Mouse (Mus musculus) gastrocnemius, postnatal 4 days (tissue): Measurements from ENCODE around the gene Rnf126. TPM values are rescaled to one million over a fixed set of nuclear protein-coding genes. Genes with fewer than 3 reads are reported as not detected.

Experiments
- DNase-seq, 2 experiments: peaks; one replicate each; pipeline ENCODE4 v3.0.0; 2021 to 2022; ENCODE audit warnings: low spot score in 2 of 2, mixed read lengths in 2 of 2
- long read RNA-seq, 2 experiments: library from polyadenylated mRNA; stranded (forward); transcript quantifications; one replicate each; pipeline ENCODE4 v2.0.0; 2021
- total RNA-seq, 2 experiments: library from RNA; stranded (reverse); gene quantifications; 2 replicates each; pipeline ENCODE4 v1.2.3; 2021

The Rnf126 gene
- total RNA-seq, result 10 to 100 TPM; 45.0 to 52.5 TPM
- long read RNA-seq, experiment 1, transcript Rnf126-201 (9 exons, 1,639 nt), result major isoform, 105 of 132 reads
- long read RNA-seq, experiment 1, partial matches to known transcripts, result 8 of 132 reads
- long read RNA-seq, experiment 1, other reads (novel, unspliced or antisense), result 19 of 132 reads
- long read RNA-seq, experiment 2, transcript Rnf126-201 (9 exons, 1,639 nt), result major isoform, 98 of 124 reads
- long read RNA-seq, experiment 2, partial matches to known transcripts, result 4 of 124 reads
- long read RNA-seq, experiment 2, other reads (novel, unspliced or antisense), result 22 of 124 reads

- DNase-seq, result peak; percentile 95 to 98
Observed at GRCm38 (mm10) chr10:79766508-79767325, at the start of gene Rnf126. Gene Rnf126, minus strand, starts transcription at chr10:79766952.

GRCm38 (mm10) chr10:79815671-79816494 lies 49.1 kb upstream of the Rnf126 start:
- no peak for DNase-seq

GRCm38 (mm10) chr10:79814271-79814842 lies 47.6 kb upstream of the Rnf126 start:
- no peak for DNase-seq

- DNase-seq, result peak; percentile 70 to 83
Observed at GRCm38 (mm10) chr10:79811736-79812637, 45.2 kb upstream of the Rnf126 start.

GRCm38 (mm10) chr10:79808728-79809127 lies 42.0 kb upstream of the Rnf126 start:
- no peak for DNase-seq

GRCm38 (mm10) chr10:79807826-79808225 lies 41.1 kb upstream of the Rnf126 start:
- no peak for DNase-seq

- DNase-seq, result no peak
Observed at GRCm38 (mm10) chr10:79806972-79807371, 40.2 kb upstream of the Rnf126 start.

GRCm38 (mm10) chr10:79806331-79806730 lies 39.6 kb upstream of the Rnf126 start:
- DNase-seq, result no peak

- no peak for DNase-seq
Observed at GRCm38 (mm10) chr10:79805636-79806035, 38.9 kb upstream of the Rnf126 start.

- DNase-seq, result no peak
Observed at GRCm38 (mm10) chr10:79803716-79804323, 37.1 kb upstream of the Rnf126 start.

GRCm38 (mm10) chr10:79802331-79802971 lies 35.7 kb upstream of the Rnf126 start:
- DNase-seq, result no peak

GRCm38 (mm10) chr10:79801837-79802236 lies 35.1 kb upstream of the Rnf126 start:
- no peak for DNase-seq

- no peak for DNase-seq
Observed at GRCm38 (mm10) chr10:79800508-79800907, 33.8 kb upstream of the Rnf126 start.

GRCm38 (mm10) chr10:79798289-79798928 lies 31.7 kb upstream of the Rnf126 start:
- DNase-seq, result no peak

GRCm38 (mm10) chr10:79797326-79797725 lies 30.6 kb upstream of the Rnf126 start:
- no peak for DNase-seq

- DNase-seq, result no peak
Observed at GRCm38 (mm10) chr10:79795905-79796304, 29.2 kb upstream of the Rnf126 start.

GRCm38 (mm10) chr10:79794491-79794931 lies 27.8 kb upstream of the Rnf126 start:
- peak in 1 of 2 experiments; percentile 65 for DNase-seq

GRCm38 (mm10) chr10:79793738-79794490 lies 27.2 kb upstream of the Rnf126 start:
- DNase-seq, result no peak
